Mouse (Mus musculus) cerebellum, adult 9-10 months (tissue): ENCODE results near the gene Cep152.

Experiments
- DNase-seq: peaks from one replicate; pipeline ENCODE4 v3.0.0; 2022

Gene Cep152

DNA sequence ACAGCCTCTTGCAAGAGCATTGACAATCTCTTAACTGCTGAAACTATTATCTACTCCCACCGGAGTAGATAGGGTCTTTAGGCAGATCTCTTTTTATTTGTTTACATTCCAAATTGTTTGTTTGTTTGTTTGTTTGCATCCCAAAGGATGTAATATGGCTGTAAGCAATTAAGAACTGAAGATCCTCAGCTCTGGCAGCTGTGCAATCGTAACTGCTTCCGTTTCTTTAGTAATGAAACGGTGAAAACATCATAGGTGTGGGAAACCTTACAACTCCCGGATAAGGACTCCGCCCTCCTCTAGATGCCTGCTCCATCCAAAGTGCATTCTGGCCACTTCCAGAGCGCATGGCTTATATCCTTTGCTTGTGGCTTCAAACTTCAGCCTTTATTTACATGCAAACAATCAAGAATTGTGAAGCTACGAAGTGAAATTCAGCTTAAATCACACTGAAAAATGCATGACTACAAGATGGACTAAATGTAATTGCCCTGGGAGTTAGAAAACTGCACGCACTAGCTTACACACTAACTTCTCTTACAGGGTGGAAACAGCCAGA is 707 bp downstream of the Cep152 start:
- no peak for DNase-seq

DNA sequence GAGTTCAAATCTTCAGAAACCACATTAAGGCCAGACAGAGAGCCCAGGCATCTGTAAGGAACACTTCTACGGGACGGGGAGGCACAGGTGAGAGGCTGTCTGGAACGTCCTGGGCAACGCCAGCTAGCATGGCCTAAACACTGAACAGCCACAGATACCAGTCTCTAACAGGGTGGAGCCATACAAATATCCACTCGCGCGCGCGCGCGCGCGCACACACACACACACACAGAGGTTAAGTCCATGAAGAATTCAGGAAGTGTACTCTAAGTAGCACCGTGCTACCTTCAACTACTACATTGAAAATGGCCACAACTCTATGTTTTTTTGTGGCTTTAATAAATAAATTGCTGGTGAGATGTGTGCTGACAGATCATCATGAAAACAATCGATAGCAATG is 1.7 kb downstream of the Cep152 start:
- no peak for DNase-seq

DNA sequence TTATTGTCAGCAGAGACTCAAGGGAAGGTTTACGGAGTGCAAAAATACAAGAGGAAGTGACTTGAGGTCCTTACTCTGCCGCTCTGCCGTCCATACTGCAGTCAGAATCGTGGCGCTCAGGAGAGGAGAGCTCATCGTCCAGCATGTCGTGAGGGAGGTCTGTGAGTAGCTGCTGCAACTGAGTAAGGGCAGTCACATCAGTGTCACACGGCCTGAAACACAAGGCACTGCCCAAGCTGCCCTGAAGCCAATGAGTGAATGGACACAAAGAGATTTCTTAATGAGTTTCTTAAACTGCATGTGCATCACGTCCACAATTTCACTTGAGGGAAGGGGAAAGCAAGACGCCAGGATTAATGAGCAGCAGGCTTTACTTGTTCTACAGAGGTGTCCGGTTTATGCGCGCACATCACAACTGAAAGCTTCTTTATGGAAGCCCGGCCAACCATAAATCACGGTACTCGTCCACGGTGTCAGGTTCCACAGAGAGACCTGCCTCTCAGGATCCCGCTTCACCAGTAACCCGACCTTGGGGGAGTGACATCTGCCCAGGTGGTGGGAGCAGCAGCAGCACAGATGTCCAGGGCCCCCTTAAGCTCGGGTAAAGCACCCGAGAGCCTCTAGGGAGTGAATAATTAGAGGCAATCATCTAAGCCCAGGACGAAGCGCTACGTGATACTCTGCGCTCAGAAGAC is 4.6 kb downstream of the Cep152 start:
- DNase-seq, result no peak

DNA sequence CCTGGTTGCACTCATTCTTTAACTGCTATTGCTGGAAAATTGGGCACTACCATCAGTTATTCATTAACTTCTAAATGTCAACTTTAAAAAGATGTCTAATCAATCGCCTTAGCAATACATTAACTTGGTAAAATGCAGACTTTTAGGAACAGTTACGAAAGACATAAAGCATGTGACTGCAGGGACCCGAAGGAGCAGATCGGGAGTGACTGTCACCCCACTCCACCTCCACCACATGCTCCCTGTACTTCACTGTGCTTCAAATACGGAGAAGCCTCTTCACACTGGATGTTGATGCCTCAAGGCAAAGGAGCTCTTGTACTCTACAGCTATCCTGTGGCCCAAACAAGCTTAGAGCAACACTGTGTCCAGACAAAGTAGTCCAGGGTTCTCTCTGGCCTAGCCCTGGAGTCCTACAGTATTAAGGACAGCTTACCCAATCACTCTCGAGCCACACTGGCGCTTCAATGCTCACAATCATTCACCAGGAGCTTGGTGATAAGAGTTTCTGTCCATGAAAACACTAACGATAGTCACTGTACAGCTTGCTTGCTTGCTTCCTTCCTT is 9.0 kb downstream of the Cep152 start:
- DNase-seq, result no peak

DNA sequence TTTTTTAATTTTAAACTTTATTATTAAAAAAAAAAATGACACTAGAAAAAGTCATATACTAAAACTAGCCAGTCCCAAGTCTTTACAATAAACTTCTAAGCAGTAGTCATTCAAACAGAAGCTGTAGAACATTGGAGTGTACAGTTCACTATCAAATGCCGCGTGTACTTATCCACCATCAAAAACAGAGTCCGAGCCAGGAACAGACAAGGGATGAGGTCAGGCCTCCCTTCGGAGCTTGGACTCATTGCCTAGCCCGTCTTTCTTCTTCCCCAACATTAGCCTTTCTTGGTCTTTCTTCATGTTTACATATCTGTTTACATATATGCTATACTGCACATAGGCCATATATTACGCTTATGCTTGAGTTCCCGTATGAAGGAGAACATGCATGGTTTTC is 9.5 kb downstream of the Cep152 start:
- DNase-seq, result no peak

DNA sequence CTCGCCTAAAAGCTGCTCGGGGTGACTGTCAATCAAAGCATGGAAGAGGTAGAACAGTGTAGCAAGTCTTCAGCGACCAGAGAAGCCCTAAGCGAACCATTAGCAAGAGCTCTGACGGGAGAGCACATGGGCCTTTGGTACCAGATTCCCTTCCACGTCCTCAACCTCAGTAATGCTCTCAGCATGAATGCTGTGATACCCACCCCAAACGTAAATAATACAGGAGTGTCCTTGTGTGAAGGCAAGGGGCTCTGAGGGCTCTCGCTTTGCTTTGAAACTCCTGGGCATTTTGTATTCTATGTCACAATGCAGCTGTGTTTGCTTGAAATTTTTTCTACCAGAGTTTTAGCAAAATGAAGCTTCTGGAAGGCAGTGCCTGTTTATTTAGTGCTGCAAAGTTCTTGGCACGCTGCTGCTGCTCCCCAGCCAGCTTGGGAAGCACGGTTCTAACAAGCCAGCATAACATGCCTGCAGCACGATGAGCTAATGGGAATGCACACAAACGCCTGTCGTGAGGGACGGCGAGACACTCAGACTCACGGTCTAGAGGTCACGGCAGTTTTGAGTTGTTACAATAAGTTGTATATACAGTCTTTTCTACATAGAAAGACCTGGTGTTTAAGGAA is 18.6 kb downstream of the Cep152 start:
- DNase-seq, result no peak

DNA sequence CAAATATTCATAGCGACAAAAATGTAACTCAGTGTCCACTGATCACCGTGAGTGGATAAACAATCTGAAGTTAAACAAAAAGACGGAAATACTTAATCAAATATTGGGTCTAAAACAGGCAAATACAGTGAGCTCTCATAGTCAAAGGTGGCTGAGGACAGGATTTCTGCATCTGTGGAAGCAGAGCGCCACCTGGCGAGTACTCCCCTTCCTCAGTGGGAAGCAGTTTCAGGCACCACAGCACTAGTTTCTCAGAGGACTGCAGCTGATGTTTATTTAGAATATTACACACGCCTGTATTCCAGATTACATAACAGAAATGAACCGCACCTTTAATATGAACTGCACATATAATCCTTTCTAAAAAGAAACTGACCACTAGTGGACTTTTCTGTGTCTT is 20.3 kb downstream of the Cep152 start:
- no peak for DNase-seq

DNA sequence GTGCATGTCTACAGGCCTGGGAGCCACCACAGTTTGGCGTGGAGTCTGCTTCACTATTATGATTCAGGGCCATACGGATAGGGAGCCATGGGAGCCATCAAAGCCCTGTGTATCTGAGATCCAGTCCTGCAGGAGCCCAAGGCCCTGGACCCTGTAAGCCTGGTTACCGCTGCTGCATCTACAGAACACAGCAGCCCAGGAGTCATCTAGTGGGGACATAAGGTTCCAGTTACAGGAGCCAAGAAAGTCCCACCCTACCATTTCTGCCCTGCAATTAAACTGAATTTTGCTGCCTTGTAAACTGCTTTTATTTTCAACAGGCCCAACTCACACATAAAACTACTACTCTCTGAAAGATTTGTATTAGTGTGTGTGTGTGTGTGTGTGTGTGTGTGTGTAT is 21.9 kb downstream of the Cep152 start:
- no peak for DNase-seq

DNA sequence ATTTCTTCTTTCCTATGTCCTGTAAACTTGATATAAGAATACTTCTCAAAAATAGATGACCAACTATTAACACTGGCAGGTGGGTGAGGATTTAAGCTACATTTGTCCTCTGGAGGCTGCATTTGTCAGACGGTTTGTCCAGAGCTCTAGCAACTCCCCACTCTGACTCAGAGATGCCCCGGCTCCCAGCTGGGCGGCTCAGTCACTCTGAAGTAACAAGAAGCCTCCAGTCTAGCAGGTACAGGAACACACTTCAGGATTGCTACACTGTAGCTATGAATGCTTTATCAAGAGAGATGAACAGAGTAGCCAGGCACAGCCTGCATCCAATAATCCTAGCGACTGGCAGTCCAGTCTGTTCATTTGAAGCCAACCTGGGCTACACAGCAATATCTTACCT is 26.0 kb downstream of the Cep152 start:
- DNase-seq, result no peak

DNA sequence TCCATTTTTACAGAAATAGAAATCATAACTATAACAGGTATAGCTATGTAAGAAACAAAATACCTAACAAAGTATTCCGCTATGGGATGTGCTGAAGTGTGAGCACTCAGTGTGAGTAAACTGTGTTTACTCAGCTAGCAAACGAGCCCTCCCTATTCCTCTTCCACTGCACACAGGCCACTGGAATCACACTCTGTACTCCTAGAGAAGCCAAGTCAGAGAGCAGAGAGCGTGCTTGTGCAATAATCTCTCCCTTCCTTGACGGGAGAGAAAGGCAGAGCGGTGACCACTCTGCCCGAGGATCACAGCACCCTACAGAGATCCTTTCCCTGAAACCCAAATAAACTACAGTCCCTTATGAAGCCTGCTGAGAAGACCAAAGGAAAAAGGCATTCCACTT is 26.7 kb downstream of the Cep152 start:
- no peak for DNase-seq

DNA sequence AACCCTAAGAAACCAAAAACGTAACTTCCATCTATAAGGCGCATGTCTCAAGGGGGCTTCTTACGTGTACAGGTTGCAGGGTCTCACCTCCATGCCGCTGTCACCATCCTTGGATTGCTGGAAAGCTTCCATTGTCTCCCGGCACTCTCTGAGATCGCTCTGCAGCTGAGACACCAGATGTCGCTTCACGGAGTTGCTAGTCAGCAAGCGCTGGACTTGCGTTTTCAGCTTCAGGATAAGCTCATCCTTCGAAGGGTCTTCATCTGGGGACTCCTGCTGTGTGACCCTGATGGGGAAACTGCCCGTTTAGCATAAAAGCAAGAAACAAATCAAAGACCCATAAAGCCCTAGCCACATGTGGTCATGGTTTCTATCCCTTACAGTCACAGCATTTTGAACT is 30.1 kb downstream of the Cep152 start:
- DNase-seq, result no peak

DNA sequence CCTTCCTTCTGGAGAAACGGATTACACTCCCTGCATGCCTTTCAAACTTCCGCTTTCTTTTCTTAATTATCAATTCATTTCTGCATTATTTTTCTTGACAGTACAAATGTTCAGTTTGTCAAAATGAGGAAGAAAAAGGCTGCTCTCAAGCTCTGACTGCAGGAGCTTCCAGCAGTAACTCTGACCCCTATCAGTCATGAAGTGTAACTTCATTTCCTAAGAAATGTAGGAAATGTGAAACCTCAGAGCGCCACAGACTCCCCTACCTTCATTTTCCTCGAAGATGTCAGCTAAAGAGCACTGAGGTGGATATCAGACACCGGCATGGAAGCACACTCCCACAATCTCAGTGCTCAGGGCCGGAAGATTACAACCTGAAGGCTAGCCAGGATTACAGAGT is 30.8 kb downstream of the Cep152 start:
- DNase-seq, result no peak

DNA sequence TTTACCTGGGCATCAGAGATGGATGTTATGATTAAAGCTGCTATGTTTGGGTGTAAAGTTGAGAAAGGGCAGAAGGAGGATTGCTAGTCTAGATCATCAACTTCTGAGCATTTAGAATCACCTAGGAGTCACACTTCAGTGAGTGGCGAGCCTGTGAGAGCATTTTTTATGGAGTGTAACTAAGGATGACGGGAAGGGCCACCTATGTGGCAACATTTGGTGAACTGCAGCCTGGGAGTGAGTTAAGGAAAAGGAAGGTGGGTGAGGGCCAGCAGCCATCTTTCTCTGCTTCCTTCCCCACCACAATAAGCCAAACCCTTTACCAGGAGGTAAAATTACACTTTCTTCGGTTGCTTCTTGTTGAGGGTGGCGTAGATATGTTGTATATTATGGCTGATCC is 33.0 kb downstream of the Cep152 start:
- DNase-seq, result no peak

DNA sequence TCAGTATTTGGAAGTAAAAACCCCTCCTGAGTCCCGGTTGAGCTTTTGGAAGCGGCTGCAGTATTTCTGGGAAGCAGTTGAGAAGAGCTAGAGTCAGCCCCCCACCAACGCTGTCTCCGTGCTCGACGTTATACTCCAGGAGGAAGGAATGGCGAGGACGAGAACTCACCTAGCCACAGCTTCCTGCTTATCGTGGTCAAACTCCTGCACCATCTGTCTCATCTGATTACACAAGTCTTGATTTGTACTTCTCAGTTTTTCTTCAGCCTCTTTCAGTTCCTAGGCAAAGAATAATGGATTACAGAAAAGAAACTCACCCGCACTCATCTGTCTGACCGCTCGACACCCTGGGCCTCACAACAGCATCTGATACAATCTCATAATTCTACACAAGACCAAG is 35.6 kb downstream of the Cep152 start:
- DNase-seq, result no peak

DNA sequence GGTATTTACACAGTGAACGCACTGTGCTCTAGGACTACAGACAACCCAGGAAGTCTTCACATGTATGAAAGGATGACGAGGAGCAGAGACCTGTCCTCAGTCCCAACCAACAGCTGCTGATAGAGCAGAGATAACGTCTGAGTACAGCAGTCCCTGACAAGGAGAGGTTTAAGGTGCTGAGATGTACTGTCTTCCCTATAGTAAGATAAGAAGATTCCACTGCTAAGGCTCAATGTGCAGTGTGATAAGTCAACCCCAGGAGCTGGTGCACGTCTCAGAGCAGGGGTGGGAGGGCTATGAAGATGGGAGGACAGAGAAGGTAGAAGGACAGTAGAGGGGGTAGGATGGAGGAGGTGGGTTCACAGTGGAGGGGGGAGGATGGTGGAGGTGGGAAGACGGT is 43.8 kb downstream of the Cep152 start:
- DNase-seq, result no peak

DNA sequence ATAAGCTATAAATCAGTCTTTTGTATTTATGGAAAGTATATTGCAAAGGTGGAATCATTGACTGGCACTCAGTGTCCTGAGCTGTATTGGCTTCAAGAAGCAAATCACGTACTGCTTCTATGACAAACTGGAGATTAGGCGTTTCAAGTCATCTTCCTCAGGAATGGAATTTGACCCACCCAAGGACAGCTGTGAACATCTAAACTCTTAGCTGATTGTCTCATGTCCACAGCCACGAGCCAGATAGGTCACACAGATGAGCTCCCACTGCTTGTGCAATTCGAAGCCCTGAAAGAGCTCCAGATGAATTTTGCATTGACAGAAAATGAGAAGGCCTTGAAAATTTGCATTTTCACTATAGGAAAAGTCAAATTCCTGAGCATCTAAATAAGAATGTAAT is 47.2 kb downstream of the Cep152 start:
- DNase-seq, result no peak

DNA sequence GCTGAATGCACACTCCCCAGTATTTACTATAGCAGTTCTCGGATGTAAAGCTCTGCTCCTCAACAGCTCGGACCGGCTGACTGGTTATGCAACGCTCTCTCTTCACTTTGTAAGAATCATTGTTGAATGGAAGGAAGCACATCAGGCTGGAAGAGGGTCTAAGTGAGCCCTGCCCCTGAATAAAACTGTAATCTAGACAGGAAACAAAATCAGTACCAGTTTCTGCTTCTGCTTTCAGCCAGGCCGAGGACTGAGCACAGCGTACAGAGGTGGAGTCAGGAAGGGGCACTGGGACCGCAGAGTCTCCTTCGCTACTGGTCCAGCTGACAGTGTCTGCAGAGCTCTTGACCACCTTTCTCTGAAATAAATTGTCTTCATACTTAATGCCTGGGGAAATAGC is 48.4 kb downstream of the Cep152 start:
- DNase-seq, result no peak

DNA sequence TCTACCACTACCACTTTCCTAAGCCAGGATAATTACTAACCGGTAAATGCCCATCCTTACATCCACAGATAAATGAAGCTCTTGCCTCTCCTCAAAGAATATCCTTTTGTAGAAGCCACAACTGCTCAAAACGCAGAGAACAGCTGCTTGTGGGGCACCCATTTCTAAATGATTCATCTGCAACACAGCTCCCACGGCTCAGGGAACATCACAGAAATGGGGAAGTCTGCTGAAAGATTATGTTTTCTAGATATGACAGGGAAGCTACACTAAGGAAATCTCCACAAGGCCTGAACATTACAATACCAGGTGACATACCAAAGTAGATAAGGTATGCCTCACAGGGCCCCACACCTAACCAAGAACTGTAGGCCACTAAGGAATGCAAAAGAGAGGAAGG is 49.1 kb downstream of the Cep152 start:
- no peak for DNase-seq

DNA sequence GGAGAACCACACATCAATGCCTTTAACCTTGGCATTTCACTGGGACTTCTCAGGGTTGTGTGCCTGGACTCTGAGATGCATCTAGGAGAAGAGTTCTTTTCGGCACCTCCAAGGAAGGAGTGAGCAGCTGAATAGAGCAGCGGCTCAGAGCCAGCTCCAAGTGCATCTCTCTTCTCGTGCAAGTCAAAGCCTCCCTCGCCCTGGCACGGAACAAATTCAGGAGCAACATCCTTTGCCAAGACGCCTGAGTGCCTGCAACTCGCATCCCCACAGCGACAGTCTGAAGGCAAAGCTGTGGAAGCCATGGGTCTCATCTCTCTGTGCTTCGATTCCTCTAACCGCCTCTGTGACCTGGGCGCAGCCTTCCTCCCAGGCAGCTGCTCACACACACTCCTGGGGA is 61.0 kb downstream of the Cep152 start:
- DNase-seq, result no peak

DNA sequence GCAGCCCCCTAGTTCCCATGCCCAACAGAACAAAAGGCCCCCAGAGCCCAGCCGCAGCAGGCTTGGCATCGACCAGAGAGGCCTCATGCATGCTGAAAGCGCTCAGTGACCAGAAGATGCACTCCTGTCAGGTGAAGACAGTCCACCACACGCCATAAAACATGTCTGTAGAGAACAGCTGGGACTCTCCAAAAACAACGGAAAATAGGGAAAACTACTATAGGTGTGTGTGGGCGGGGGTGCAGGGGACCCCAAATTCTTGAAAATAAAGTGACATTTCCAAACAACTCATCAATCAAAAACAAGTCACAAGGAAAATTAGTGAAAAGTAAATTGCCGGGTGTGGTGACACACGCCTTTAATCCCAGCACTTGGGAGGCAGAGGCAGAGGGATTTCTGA is 62.5 kb downstream of the Cep152 start:
- no peak for DNase-seq

DNA sequence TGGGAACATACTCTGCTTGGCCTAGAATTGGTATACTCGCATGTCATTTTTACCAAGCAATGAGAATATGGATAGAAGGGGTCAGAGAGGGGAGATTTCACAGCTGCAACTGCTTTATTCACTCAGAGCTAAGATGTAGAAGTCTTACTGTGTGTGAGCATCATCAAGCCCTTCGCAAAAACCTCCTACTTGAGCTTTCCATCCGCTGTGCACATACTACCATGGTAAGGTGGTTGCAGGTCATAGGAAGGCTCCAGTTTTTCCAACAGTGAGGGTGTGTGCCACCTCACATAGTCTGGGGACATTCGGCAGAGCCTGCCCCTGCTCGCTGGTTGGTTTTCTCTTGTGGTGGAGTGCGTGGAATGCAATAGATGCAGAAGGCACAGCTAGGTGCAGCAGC is 64.9 kb downstream of the Cep152 start:
- no peak for DNase-seq

DNA sequence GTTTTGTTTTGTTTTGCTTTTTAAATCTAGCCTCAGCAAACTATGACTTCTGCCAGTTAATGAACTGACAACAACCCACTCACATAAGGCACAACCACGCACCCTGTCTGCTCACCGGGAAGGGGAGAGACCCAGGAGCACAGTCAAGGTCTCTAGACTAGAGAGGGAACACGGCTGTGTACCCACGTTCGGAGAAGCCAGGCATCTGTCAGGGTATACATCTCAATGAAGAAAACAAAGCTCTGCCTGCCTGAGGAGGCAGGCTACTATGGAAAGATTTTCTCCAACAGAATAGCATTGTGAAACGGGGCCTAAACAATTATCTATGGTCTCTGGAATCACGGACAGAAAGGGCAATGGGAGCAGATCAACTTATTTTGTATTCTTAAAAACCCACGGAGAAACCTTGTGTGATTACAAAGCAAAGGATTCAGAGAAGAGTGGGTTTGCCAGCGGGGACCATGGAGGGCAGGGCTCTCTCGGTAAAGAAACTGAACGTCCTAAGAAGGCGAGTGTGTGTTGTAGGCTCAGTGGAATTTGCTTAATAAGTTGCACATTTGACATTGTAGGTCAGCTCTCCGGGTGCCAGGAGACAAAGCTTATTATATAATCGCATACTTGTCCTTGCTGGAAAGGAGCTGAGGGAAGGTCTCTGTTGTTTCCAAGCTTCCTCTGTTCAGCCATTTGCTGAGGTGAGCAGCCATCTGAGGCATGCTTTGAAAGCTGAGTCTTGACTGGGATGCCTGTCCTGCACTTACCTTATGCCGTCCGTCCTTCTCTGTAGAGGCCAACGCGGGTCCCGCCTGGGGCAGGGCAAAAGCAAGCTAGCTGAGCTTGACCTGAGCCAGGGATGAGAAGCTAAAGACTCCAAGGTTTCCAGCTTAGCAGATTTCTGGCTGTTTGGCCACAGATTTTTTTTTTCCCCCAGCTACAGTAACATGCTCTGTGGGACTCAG is 66.0 kb downstream of the Cep152 start:
- peak; percentile 6 for DNase-seq

DNA sequence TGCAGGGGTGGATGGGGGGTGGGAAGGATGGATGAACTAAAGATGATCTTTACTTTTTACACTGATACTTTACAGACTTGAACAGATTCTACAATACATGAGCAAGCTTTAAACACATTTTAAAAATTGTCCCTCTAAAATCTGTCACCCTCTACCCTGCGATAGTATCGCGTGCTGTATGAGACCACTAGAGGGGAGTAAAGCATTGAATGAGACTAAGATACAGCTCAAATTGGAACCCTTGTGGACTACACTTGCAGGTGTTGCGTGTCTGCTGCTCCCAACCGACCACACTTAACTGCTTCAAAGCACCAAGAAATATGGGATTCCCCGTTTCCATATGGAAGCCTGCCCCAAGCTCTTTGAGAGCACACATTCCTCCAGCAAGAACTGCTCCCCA is 69.1 kb downstream of the Cep152 start:
- DNase-seq, result no peak
